Mouse (Mus musculus): ENCODE measurements at regions not wholly inside any gene's neighbourhood (a gene's known extent, or its start where the extent isn't known, plus 50 kb on each side); places are given as distances from the start of the nearest gene placed in this dataset.

GRCm38 (mm10) chr3:35027898-35028297 lies 377.7 kb downstream of the Sox2 start:
- H3K79me2 ChIP-seq (replicated peaks; ENCODE audit: control insufficient read depth, insufficient read depth, low read length) = no peaks in the 10 kb centered on the region
- H3K9ac ChIP-seq (ENCODE audit: low read depth, low read length) = no peak overlapping the region
- no peak for TF ChIP-seq CTCF (IDR thresholded peaks at IDR 0.05)
- TF ChIP-seq POLR2A (IDR thresholded peaks at IDR 0.05; ENCODE audit: insufficient read depth, low read depth, low read length) = no peak
- TF ChIP-seq EP300 (IDR thresholded peaks at IDR 0.05; ENCODE audit: insufficient read depth, low read depth, low read length) = no peak
- H3K4me3 ChIP-seq = no peak overlapping the region
- 12% methylated on average over 5 of the region's 5 CpGs for WGBS
- no peak overlapping the region for H3K27ac ChIP-seq
- H3K4me1 ChIP-seq (ENCODE audit: control insufficient read depth, insufficient read depth, low read length) = no peaks in the 10 kb centered on the region
- intact Hi-C loops (cut with DNase I) = no loop called here
- no peaks in the 10 kb centered on the region for H3K36me3 ChIP-seq (ENCODE audit: control insufficient read depth, insufficient read depth, low read length)
- no peak for DNase-seq
- H3K27me3 ChIP-seq (ENCODE audit: control insufficient read depth, insufficient read depth, low read length) = peaks cover 2% of the 10 kb centered on the region; the same call in 1 of the 2 replicates

DNA sequence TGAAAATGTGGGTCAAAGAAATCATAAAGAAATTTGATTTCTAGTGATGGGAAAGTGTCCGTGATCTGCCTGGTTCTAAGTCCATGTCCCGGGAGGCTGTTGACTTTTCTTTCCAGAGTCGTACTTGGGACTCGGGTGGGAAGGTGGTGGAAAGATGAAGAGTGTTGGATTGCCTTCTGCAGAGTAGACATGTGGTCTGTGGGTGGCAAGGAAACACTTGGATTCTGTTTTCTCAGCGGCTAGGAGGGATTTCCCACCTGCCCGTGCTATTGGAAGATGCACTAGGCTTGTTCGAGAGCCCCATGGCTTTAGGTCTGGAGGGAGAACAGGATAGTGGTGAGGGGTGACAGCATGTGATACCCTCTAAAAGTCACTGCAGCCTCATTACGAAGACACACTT lies 379.7 kb downstream of the Sox2 start:
- no peak for DNase-seq
- Histone ChIP-seq H3K79me2 (replicated peaks; ENCODE audit: control insufficient read depth, insufficient read depth, low read length) (no peaks in the 10 kb centered on the region), H3K27me3 (ENCODE audit: control insufficient read depth, insufficient read depth, low read length) (peaks cover 2% of the 10 kb centered on the region; the same call in 1 of the 2 replicates)

GRCm38 (mm10) chr3:35033587-35033986 lies 383.4 kb downstream of the Sox2 start:
- no peaks in the 10 kb centered on the region for H3K79me2 ChIP-seq (replicated peaks; ENCODE audit: control insufficient read depth, insufficient read depth, low read length)
- no peak overlapping the region for H3K9ac ChIP-seq (ENCODE audit: low read depth, low read length)
- no peaks in the 10 kb centered on the region for H3K36me3 ChIP-seq (ENCODE audit: control insufficient read depth, insufficient read depth, low read length)
- 84% methylated on average over 8 of the region's 8 CpGs for WGBS
- DNase-seq = no peak
- TF ChIP-seq EP300 (IDR thresholded peaks at IDR 0.05; ENCODE audit: insufficient read depth, low read depth, low read length) = no peak
- no peak for TF ChIP-seq POLR2A (IDR thresholded peaks at IDR 0.05; ENCODE audit: insufficient read depth, low read depth, low read length)
- TF ChIP-seq CTCF (IDR thresholded peaks at IDR 0.05) = no peak
- no peaks in the 10 kb centered on the region for H3K4me1 ChIP-seq (ENCODE audit: control insufficient read depth, insufficient read depth, low read length)
- H3K27me3 ChIP-seq (ENCODE audit: control insufficient read depth, insufficient read depth, low read length) = peaks cover 2% of the 10 kb centered on the region; the same call in 1 of the 2 replicates
- H3K27ac ChIP-seq = no peak overlapping the region
- no peak overlapping the region for H3K4me3 ChIP-seq
- intact Hi-C loops (cut with DNase I) = no loop called here

More for the DNA sequence above, 379.7 kb downstream of the Sox2 start:
- no peaks in the 10 kb centered on the region for H3K4me1 ChIP-seq (ENCODE audit: control insufficient read depth, insufficient read depth, low read length)
- no peak overlapping the region for H3K4me3 ChIP-seq
- 86% methylated on average over 8 of the region's 8 CpGs for WGBS
- TF ChIP-seq CTCF (IDR thresholded peaks at IDR 0.05) = no peak
- TF ChIP-seq EP300 (IDR thresholded peaks at IDR 0.05; ENCODE audit: insufficient read depth, low read depth, low read length) = no peak
- TF ChIP-seq POLR2A (IDR thresholded peaks at IDR 0.05; ENCODE audit: insufficient read depth, low read depth, low read length) = no peak
- H3K36me3 ChIP-seq (ENCODE audit: control insufficient read depth, insufficient read depth, low read length) = no peaks in the 10 kb centered on the region
- H3K9ac ChIP-seq (ENCODE audit: low read depth, low read length) = no peak overlapping the region
- H3K27ac ChIP-seq = no peak overlapping the region
- intact Hi-C loops (cut with DNase I) = no loop called here

DNA sequence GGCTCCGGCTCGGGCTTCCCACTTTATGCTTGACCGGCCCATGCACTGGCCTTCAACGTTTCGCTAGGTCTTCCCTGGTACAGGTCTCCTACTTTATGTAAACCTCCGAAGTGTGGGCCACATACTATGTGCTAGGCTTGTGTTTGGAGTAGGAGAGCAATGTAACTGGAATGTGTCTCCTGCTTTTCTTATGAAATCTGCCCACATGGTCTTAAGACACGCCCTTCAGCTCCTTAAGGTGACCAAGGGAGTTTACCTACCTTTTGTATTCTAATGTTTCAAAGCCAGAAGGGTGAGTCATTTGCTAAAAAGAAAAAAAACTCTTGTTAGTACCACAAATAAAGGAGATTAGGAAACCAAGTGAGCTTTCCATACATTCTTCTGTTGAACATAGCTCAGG lies 385.0 kb downstream of the Sox2 start:
- H3K36me3 ChIP-seq (ENCODE audit: control insufficient read depth, insufficient read depth, low read length) = no peaks in the 10 kb centered on the region
- H3K9ac ChIP-seq (ENCODE audit: low read depth, low read length) = no peak overlapping the region
- no peak overlapping the region for H3K4me3 ChIP-seq
- TF ChIP-seq EP300 (IDR thresholded peaks at IDR 0.05; ENCODE audit: insufficient read depth, low read depth, low read length) = no peak
- no peak for TF ChIP-seq CTCF (IDR thresholded peaks at IDR 0.05)
- TF ChIP-seq POLR2A (IDR thresholded peaks at IDR 0.05; ENCODE audit: insufficient read depth, low read depth, low read length) = no peak
- peaks cover 2% of the 10 kb centered on the region; the same call in 1 of the 2 replicates for H3K27me3 ChIP-seq (ENCODE audit: control insufficient read depth, insufficient read depth, low read length)
- WGBS = 91% methylated on average over 7 of the region's 7 CpGs
- intact Hi-C loops (cut with DNase I) = no loop called here
- no peak for DNase-seq
- no peaks in the 10 kb centered on the region for H3K4me1 ChIP-seq (ENCODE audit: control insufficient read depth, insufficient read depth, low read length)
- H3K27ac ChIP-seq = no peak overlapping the region
- no peaks in the 10 kb centered on the region for H3K79me2 ChIP-seq (replicated peaks; ENCODE audit: control insufficient read depth, insufficient read depth, low read length)

DNA sequence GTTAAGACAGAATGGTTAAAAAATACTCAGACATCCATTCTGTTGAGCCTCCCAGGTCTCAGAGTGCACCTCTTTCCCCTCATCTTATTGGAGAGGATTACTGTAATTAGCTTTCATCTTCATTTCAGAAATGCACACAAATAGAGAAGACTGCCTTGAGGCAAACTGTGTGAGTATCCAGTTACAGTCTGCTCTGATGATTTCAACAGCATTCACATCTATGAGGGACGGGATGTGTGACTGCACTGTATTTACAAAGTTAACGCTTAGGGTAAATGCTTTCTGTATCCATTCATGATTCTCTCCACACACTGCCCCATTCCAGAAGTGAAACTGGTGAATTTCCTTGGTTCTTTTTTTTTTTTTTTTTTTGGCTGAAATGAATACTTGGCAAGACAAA lies 393.5 kb downstream of the Sox2 start:
- TF ChIP-seq CTCF (IDR thresholded peaks at IDR 0.05) (no peak), EP300 (IDR thresholded peaks at IDR 0.05; ENCODE audit: insufficient read depth, low read depth, low read length) (no peak), POLR2A (IDR thresholded peaks at IDR 0.05; ENCODE audit: insufficient read depth, low read depth, low read length) (no peak)
- intact Hi-C loops (cut with DNase I) = no loop called here
- no peaks in the 10 kb centered on the region for H3K79me2 ChIP-seq (replicated peaks; ENCODE audit: control insufficient read depth, insufficient read depth, low read length)
- H3K36me3 ChIP-seq (ENCODE audit: control insufficient read depth, insufficient read depth, low read length) = no peaks in the 10 kb centered on the region
- no peak overlapping the region for H3K4me3 ChIP-seq
- H3K4me1 ChIP-seq (ENCODE audit: control insufficient read depth, insufficient read depth, low read length) = no peaks in the 10 kb centered on the region
- no peak for DNase-seq
- no peak overlapping the region for H3K27ac ChIP-seq
- H3K27me3 ChIP-seq (ENCODE audit: control insufficient read depth, insufficient read depth, low read length) = no peaks in the 10 kb centered on the region
- 70% methylated on average over 2 of the region's 2 CpGs for WGBS
- H3K9ac ChIP-seq (ENCODE audit: low read depth, low read length) = no peak overlapping the region

GRCm38 (mm10) chr3:35059438-35059837 lies 409.2 kb downstream of the Sox2 start:
- intact Hi-C loops (cut with DNase I) = no loop called here
- TF ChIP-seq CTCF (IDR thresholded peaks at IDR 0.05) = no peak
- TF ChIP-seq POLR2A (IDR thresholded peaks at IDR 0.05; ENCODE audit: insufficient read depth, low read depth, low read length) = no peak
- TF ChIP-seq EP300 (IDR thresholded peaks at IDR 0.05; ENCODE audit: insufficient read depth, low read depth, low read length) = no peak
- Histone ChIP-seq H3K9ac (ENCODE audit: low read depth, low read length) (no peak overlapping the region), H3K27me3 (ENCODE audit: control insufficient read depth, insufficient read depth, low read length) (no peaks in the 10 kb centered on the region), H3K36me3 (ENCODE audit: control insufficient read depth, insufficient read depth, low read length) (no peaks in the 10 kb centered on the region), H3K27ac (no peak overlapping the region), H3K4me1 (ENCODE audit: control insufficient read depth, insufficient read depth, low read length) (no peaks in the 10 kb centered on the region), H3K79me2 (replicated peaks; ENCODE audit: control insufficient read depth, insufficient read depth, low read length) (no peaks in the 10 kb centered on the region), H3K4me3 (no peak overlapping the region)
- DNase-seq = no peak
- 41% methylated on average over 4 of the region's 4 CpGs for WGBS

Data from heart, adult 2 months (tissue).